Mouse (Mus musculus) heart, adult 2 months (tissue): ENCODE data around the gene Vmn1r93.
"Not testable (repeated sequence)": the region's sequence is repeated elsewhere in the genome, so short reads cannot be mapped to it uniquely, and the experiment has no call there.

Experiments
- CTCF ChIP-seq: fragments of 200-600 bp; IDR thresholded peaks from 2 replicates; pipeline ENCODE4 v1.8.1; 2022; ENCODE audit warnings: antibody characterized with exemption, mild to moderate bottlenecking, moderate library complexity
- POLR2A ChIP-seq: fragments of 200-500 bp; IDR thresholded peaks from 2 replicates; pipeline ENCODE4 v1.6.1; 2011; ENCODE audit warnings: mild to moderate bottlenecking, low read depth, low read length, control low read depth; ENCODE audit not compliant: insufficient read depth

GRCm38 (mm10) chr7:20122479-20122878 is 16.4 kb downstream of the Vmn1r93 start, which contains the start of gene Gm16442:
- not testable (repeated sequence) for TF ChIP-seq CTCF, POLR2A
